Mouse (Mus musculus) neural tube, embryonic 13.5 days (tissue): ENCODE data around the gene Wwc1. TPM values are rescaled to one million over a fixed set of nuclear protein-coding genes. Genes with fewer than 3 reads are reported as not detected.

Experiments
- ATAC-seq: fragments of 200-750 bp; cut with Nextera tagmentation; 2 replicates; pipeline ENCODE4 v1.8.0; 2017; ENCODE audit warnings: low read depth, mild to moderate bottlenecking, moderate TSS enrichment, moderate library complexity
- H3K27ac ChIP-seq: fragments of 300-500 bp; sonication (generic); replicated peaks from 2 replicates; pipeline ENCODE4 v1.5.1; 2015; ENCODE audit warnings: moderate library complexity, mild to moderate bottlenecking, inconsistent platforms
- H3K27me3 ChIP-seq: fragments of 300-500 bp; sonication (generic); 2 replicates; pipeline ENCODE4 v1.6.1; 2015; ENCODE audit warnings: mild to moderate bottlenecking, inconsistent platforms
- H3K36me3 ChIP-seq: fragments of 300-500 bp; sonication (generic); 2 replicates; pipeline ENCODE4 v1.6.1; 2015; ENCODE audit warnings: mild to moderate bottlenecking, inconsistent platforms
- H3K4me1 ChIP-seq: fragments of 300-500 bp; sonication (generic); replicated peaks from 2 replicates; pipeline ENCODE4 v1.6.1; 2015; ENCODE audit warnings: inconsistent platforms
- H3K4me2 ChIP-seq: fragments of 300-500 bp; sonication (generic); 2 replicates; pipeline ENCODE4 v1.6.1; 2015; ENCODE audit warnings: inconsistent platforms, mild to moderate bottlenecking, moderate library complexity
- H3K4me3 ChIP-seq: fragments of 300-500 bp; sonication (generic); 2 replicates; pipeline ENCODE4 v1.5.1; 2015; ENCODE audit warnings: mild to moderate bottlenecking, inconsistent platforms
- H3K9ac ChIP-seq: fragments of 300-500 bp; sonication (generic); 2 replicates; pipeline ENCODE4 v1.6.1; 2015; ENCODE audit warnings: moderate library complexity, mild to moderate bottlenecking, inconsistent platforms
- H3K9me3 ChIP-seq: fragments of 300-500 bp; sonication (generic); 2 replicates; pipeline ENCODE4 v1.6.1; 2016; ENCODE audit warnings: inconsistent platforms
- WGBS: fragments of 180-500 bp; shearing (Covaris S2); methylation state at CpG from one replicate; pipeline ENCODE4 v1.1.7; 2015; 5-methylcytosine and 5-hydroxymethylcytosine counted together
- polyA plus RNA-seq: library from polyadenylated mRNA; unstranded; fragments of >200 nt; fragmentation: Nextera tagmentation; extraction: Ambion mirVana; gene quantifications from 2 replicates; pipeline ENCODE4 v1.2.1, GENCODE M21; 2015

Wwc1 gene
- polyA plus RNA-seq, 1 experiment from 2014 or later: 6.3 TPM

DNA sequence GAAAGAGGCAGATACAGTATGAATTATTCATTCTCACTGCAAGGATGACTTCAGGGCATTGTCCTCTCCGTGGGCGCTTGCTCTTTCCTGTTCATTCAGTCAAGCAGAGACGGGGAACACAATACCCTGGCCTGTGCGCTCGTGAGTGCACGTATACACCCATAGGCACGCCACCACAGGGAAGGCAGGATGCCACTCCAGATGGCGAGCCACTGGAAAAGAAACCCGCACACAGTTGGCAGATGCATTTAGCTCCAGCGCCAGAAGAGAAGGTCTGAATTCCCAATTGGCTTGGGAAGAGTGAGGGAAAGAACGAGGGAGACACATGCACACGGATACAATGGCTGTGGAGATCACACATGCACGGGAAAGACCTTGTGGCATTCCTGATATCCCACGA lies 53.0 kb downstream of the Wwc1 start:
- 19% methylated on average over 14 of the region's 14 CpGs for WGBS
- H3K4me1 ChIP-seq: peaks cover 37% of the 10 kb centered on the region
- no peaks in the 10 kb centered on the region for H3K27me3 ChIP-seq
- ATAC-seq: peak; percentile 79
- H3K9ac ChIP-seq: no peak overlapping the region
- H3K36me3 ChIP-seq: no peaks in the 10 kb centered on the region
- 0 out of 2 replicates have a peak overlapping the region, but pooled peaks have one; percentile 13 for H3K4me2 ChIP-seq
- H3K9me3 ChIP-seq: 0 out of 2 replicates have a peak, but pooled peaks cover 6% of the 10 kb centered on the region
- no peak overlapping the region for H3K4me3 ChIP-seq
- H3K27ac ChIP-seq: peak overlapping the region; percentile 57

DNA sequence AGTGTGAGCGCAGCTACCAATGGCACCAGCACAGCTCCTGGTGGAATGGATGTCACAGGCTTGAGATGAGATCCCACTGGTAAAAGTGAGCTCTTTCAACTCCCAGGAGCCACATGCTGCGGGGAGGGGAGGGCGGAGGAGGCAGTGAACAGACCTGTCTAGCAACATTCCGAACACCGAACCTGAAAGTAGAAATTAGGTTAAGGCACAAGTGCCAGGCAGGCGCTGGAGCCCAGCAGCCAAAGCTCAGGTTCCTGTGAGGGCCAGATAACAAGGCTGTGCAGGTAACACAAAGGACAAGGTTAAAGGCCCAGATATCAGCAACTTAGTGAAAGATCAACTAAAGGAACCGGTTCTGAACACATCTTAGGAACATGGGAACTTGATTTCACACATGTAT lies 54.7 kb downstream of the Wwc1 start:
- Histone ChIP-seq H3K9me3 (0 out of 2 replicates have a peak, but pooled peaks cover 6% of the 10 kb centered on the region), H3K9ac (no peak overlapping the region), H3K4me3 (no peak overlapping the region), H3K4me1 (peaks cover 39% of the 10 kb centered on the region), H3K27ac (no peak overlapping the region), H3K36me3 (no peaks in the 10 kb centered on the region), H3K4me2 (no peak overlapping the region), H3K27me3 (no peaks in the 10 kb centered on the region)
- WGBS: 89% methylated on average over 7 of the region's 7 CpGs
- ATAC-seq: no peak

DNA sequence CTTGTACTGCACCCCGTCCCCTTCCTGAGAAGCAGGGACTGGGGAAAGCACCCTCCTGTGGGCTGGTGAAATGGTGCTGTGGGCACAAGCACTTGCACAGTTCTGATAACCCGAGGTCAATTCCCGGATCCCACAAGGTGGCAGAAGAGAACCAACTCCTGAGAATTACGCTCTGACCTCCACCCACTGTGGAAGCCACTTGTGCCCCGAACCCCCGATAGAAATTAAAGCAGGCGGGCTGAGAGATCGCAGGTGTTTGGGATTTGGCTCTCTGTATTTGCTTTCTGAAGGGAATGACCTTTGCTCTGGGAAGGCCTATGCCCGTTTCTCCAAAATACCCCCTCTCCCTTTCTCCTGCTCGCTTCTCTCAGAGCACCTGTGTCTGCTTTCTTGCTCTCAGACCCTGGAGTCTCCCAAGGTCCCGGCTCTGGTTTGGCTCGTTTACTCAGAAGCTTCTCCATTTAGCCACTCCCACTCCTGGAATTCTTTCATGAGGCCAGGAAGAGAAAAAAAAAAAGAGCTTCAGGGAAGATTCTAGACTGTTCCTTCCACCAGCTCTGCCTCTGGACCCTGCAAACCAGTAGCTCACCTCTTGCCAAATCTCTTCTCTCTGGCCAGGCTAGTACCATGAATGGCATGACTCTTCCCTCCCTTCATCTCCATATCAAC lies 58.0 kb downstream of the Wwc1 start:
- Histone ChIP-seq H3K4me1 (peaks cover 41% of the 10 kb centered on the region), H3K9ac (no peak overlapping the region), H3K4me2 (no peak overlapping the region), H3K9me3 (0 out of 2 replicates have a peak, but pooled peaks cover 6% of the 10 kb centered on the region), H3K36me3 (no peaks in the 10 kb centered on the region), H3K4me3 (no peak overlapping the region), H3K27me3 (no peaks in the 10 kb centered on the region), H3K27ac (no peak overlapping the region)
- ATAC-seq: no peak
- 45% methylated on average over 12 of the region's 12 CpGs for WGBS

- H3K27ac ChIP-seq: no peak overlapping the region
Measured at GRCm38 (mm10) chr11:35920776-35921175, 59.6 kb downstream of the Wwc1 start.

DNA sequence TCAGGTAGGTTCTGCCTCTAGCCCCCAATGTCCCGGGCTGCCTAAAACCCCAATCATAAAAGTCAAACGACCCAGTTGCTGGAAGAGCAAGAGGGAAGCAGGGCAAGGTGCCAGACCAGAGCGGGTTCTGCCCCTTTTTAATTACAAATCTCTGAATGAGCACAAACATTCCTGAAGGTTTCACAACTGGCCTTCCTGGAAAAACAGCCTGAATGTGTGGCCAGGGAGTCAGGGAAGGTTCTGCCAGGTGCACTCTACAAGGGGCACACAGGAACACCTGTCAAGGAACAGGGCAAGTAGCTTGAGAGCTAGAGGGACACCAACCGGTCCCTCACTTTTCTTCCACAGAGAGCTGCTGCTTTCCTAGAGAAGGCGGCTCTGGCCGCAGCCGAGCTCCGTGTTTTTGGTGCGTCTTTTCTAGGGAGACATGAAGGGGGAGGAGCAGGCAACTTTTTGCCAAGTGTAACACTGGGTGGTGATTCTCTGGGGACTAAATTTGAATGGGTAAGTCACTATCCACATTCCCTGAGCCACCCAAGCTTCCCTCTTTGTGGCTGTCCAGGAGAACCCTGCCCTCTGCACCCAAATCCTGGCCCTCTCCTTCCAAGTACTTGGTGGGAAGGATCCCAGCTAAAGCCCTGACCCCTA lies 60.3 kb downstream of the Wwc1 start:
- Histone ChIP-seq H3K27me3 (no peaks in the 10 kb centered on the region), H3K36me3 (no peaks in the 10 kb centered on the region), H3K4me2 (no peak overlapping the region), H3K9me3 (no peaks in the 10 kb centered on the region), H3K4me3 (no peak overlapping the region), H3K9ac (no peak overlapping the region), H3K27ac (0 out of 2 replicates have a peak overlapping the region, but pooled peaks have one; percentile 38), H3K4me1 (peaks cover 33% of the 10 kb centered on the region)
- 73% methylated on average over 9 of the region's 9 CpGs for WGBS
- ATAC-seq: no peak

More at GRCm38 (mm10) chr11:35920776-35921175, 59.6 kb downstream of the Wwc1 start:
- Histone ChIP-seq H3K4me3 (no peak overlapping the region), H3K4me1 (peaks cover 36% of the 10 kb centered on the region), H3K4me2 (no peak overlapping the region), H3K9me3 (no peaks in the 10 kb centered on the region), H3K36me3 (no peaks in the 10 kb centered on the region), H3K27me3 (no peaks in the 10 kb centered on the region), H3K9ac (no peak overlapping the region)
- 81% methylated on average over 5 of the region's 5 CpGs for WGBS
- ATAC-seq: no peak

- no peaks in the 10 kb centered on the region for H3K27me3 ChIP-seq
- H3K4me2 ChIP-seq: no peak overlapping the region
- H3K9me3 ChIP-seq: no peaks in the 10 kb centered on the region
- no peak overlapping the region for H3K9ac ChIP-seq
- WGBS: 65% methylated on average over 2 of the region's 2 CpGs
- H3K36me3 ChIP-seq: no peaks in the 10 kb centered on the region
- 0 out of 2 replicates have a peak overlapping the region, but pooled peaks have one; percentile 38 for H3K27ac ChIP-seq
- no peak for ATAC-seq
- H3K4me3 ChIP-seq: no peak overlapping the region
- H3K4me1 ChIP-seq: peaks cover 33% of the 10 kb centered on the region
Measured at GRCm38 (mm10) chr11:35919383-35919782, 60.9 kb downstream of the Wwc1 start.

DNA sequence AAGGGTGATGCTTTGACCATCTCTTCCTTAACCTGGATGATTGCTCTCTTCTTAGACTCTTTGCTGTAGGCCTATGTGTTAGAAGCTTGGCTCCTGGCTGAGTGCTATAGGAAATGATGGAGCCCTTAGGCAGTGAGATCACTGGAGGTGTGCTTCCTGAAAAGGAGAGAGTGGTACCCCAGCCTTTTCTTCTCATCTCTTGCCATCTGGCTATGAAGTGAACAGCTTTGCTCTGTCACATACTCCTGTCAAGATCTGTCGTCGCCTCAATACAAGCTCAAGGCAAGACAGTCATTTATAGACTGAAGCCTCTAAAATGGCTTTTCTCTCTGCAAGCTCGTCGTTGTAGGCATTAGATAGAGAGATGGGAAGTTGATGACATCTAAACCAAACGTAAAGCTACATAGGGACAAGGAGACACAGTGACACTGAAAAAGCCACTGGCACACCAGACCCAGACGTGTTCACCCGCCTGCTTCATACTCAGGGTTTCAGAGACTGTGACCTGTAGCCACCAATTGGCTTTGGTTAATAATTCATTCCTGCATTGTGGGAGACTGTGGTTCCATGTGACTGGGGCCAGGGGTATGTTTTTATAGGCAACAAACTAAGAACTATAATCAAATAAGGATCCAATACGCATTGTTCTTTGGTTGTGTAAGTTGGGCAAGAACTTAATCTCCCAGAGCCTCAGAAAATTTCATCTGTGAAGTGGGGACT lies 63.7 kb downstream of the Wwc1 start:
- no peak for ATAC-seq
- Histone ChIP-seq H3K27me3 (no peaks in the 10 kb centered on the region), H3K27ac (no peak overlapping the region), H3K9ac (no peak overlapping the region), H3K4me3 (no peak overlapping the region), H3K9me3 (no peaks in the 10 kb centered on the region), H3K36me3 (no peaks in the 10 kb centered on the region), H3K4me2 (no peak overlapping the region), H3K4me1 (peaks cover 31% of the 10 kb centered on the region)
- 77% methylated on average over 8 of the region's 8 CpGs for WGBS

GRCm38 (mm10) chr11:35915546-35915945 lies 64.8 kb downstream of the Wwc1 start:
- ATAC-seq: no peak
- Histone ChIP-seq H3K4me2 (no peak overlapping the region), H3K4me1 (peaks cover 23% of the 10 kb centered on the region), H3K27me3 (no peaks in the 10 kb centered on the region), H3K27ac (no peak overlapping the region), H3K9me3 (no peaks in the 10 kb centered on the region), H3K9ac (no peak overlapping the region), H3K4me3 (no peak overlapping the region), H3K36me3 (no peaks in the 10 kb centered on the region)
- 43% methylated on average over 8 of the region's 8 CpGs for WGBS

GRCm38 (mm10) chr11:35913418-35914044 lies 66.8 kb downstream of the Wwc1 start:
- H3K9me3 ChIP-seq: no peaks in the 10 kb centered on the region
- peak overlapping the region; percentile 52 for H3K27ac ChIP-seq
- no peak overlapping the region for H3K4me2 ChIP-seq
- 0 out of 2 replicates have a peak, but pooled peaks cover 3% of the 10 kb centered on the region for H3K36me3 ChIP-seq
- no peak overlapping the region for H3K4me3 ChIP-seq
- no peaks in the 10 kb centered on the region for H3K27me3 ChIP-seq
- H3K9ac ChIP-seq: no peak overlapping the region
- peak; percentile 80 for ATAC-seq
- 45% methylated on average over 6 of the region's 6 CpGs for WGBS
- H3K4me1 ChIP-seq: peaks cover 13% of the 10 kb centered on the region

DNA sequence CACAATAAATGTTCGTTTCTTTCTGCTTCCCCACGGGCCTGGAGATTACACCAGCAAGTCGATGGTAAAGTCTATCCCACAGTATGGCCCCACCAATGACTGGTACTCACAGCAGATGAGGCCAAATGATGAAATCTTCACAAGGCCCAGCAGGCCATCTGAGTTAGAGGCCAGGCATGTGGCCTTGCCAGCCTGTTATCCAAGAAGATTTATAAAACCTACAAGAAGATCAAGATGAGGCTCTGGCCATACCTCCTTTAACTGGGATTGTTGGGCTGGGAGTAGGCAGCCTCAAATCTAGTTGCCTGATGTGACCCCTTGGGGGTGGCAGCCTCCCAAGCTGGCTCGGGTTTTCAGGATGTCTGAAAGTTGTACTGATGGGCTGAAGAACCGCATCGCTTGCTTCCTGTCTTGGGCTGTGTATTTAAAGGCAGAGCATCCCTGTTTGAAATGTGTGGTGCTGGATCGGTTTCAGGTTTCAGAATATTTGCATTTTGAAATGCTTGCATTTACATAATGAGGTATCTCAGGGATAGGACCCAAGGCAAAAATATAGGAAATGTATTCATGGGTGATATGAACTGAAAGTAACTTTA lies 75.3 kb downstream of the Wwc1 start:
- Histone ChIP-seq H3K27ac (no peak overlapping the region), H3K9me3 (no peaks in the 10 kb centered on the region), H3K36me3 (0 out of 2 replicates have a peak, but pooled peaks cover 4% of the 10 kb centered on the region), H3K9ac (no peak overlapping the region), H3K4me2 (no peak overlapping the region), H3K4me1 (no peaks in the 10 kb centered on the region), H3K4me3 (no peak overlapping the region), H3K27me3 (no peaks in the 10 kb centered on the region)
- 82% methylated on average over 7 of the region's 7 CpGs for WGBS
- ATAC-seq: no peak

DNA sequence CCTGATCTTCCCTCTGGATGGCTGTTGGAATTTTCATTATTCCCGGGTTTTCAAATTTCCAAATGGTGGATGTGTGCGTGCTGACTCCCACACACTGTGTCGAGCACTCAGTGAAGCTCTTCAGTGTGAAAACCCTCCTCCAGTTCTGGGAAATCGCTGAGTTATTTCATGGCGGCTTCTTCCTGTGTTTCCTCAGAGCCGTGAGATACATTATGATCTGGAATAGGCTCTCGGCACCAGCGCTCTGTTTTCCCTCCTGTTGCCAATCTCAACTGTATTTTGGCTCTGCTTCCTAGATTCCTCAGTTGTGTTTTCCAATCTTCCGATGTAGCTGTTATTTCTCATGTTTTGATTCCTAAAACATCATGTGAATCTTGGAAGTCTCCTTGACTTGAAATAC lies 77.2 kb downstream of the Wwc1 start:
- Histone ChIP-seq H3K27me3 (no peaks in the 10 kb centered on the region), H3K4me2 (no peak overlapping the region), H3K36me3 (no peaks in the 10 kb centered on the region), H3K9ac (no peak overlapping the region), H3K9me3 (no peaks in the 10 kb centered on the region), H3K4me1 (no peaks in the 10 kb centered on the region), H3K27ac (no peak overlapping the region), H3K4me3 (no peak overlapping the region)
- 84% methylated on average over 9 of the region's 9 CpGs for WGBS
- no peak for ATAC-seq
